Mouse (Mus musculus) heart, postnatal 0 days (tissue): ENCODE results near the gene Tnfsf8.

Source experiments
- CTCF ChIP-seq: IDR thresholded peaks from 2 replicates; pipeline ENCODE4 v1.5.1; 2016; ENCODE audit warnings: antibody characterized with exemption, control low read depth, low read depth
- EP300 ChIP-seq: IDR thresholded peaks from 2 replicates; pipeline ENCODE4 v1.6.1; 2016; ENCODE audit warnings: antibody characterized with exemption, low read depth

- no peak for TF ChIP-seq CTCF
- no peak for TF ChIP-seq EP300
These were observed 44.9 kb upstream of the Tnfsf8 start for GRCm38 (mm10) chr4:63906050-63906449.
